Comparison of ENCODE assay signal across 8 mouse cellular contexts in the genomic region with DNA sequence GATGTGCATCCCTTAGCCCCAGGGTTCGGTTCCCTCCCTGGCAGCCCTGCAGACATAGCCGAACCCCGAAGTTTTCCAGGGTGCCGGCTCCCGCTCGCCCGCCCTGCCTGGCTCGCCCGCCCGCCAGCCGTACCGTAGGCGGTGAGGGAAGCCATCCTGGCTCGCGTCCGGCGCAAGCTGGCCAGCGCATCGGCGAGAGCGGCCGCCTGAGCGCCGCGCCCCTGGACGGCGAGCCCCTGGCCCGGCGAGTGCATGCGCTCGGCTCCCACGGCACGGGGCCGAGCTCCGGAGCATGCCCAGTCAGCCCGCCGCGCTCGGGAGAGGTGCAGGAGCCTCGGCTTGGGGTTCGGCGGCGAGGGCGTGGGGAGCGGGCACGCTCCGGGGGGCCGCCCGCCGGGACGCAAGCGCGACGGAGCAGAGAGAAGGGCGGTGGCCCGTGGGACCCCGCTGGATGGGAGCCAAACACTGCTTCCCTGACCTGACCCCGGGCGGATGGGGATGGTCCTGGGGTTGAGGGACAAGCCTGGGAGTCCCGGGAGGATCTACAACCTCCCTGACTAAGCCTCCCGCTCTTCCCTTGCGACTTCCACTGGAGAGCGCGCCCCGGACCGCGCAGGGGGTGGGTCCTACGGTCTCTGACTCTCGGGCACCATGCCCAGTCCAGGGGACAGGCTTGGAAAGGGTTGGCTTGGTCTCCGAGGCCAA. TPM values are rescaled to one million over a fixed set of nuclear protein-coding genes. Genes with fewer than 3 reads are reported as not detected.
DNase-seq lines count a peak whose midpoint lies in the region; ATAC-seq and TF ChIP-seq lines count a peak whose summit lies in the region.

A gene (minus strand): TSS at position 272 of the 705 bp plus-strand sequence.

- peak within 1 kb of the TSS; percentile 94 for H3K4me2 ChIP-seq in hindbrain, embryonic 13.5 days
- peak within 1 kb of the TSS; percentile 86 for H3K4me2 ChIP-seq in midbrain, embryonic 11.5 days
- peak within 1 kb of the TSS; percentile 97 for H3K4me2 ChIP-seq in stomach, embryonic 16.5 days (ENCODE audit: low read depth, low read length)

- no peaks in the 10 kb centered on the region for H3K9me3 ChIP-seq in hindbrain, embryonic 13.5 days
- H3K9me3 ChIP-seq in midbrain, embryonic 11.5 days (ENCODE audit: control insufficient read depth, low read length), result no peaks in the 10 kb centered on the region
- H3K9me3 ChIP-seq in stomach, embryonic 16.5 days (replicated peaks; ENCODE audit: control insufficient read depth, low read length), result no peaks in the 10 kb centered on the region

- H3K36me3 ChIP-seq in hindbrain, embryonic 13.5 days, result no peaks in the 10 kb centered on the region
- H3K36me3 ChIP-seq in midbrain, embryonic 11.5 days (ENCODE audit: control insufficient read depth, insufficient read depth, low read length), result no peaks in the 10 kb centered on the region
- H3K36me3 ChIP-seq in stomach, embryonic 16.5 days (ENCODE audit: control insufficient read depth, insufficient read depth, low read length), result no peaks in the 10 kb centered on the region

- no peaks in the 10 kb centered on the region; the same call in 1 of the 2 replicates for H3K4me1 ChIP-seq in brown adipose tissue, adult 24 weeks (ENCODE audit: control insufficient read depth, insufficient read depth, insufficient read length, low read length)
- H3K4me1 ChIP-seq in hindbrain, embryonic 13.5 days (replicated peaks), result peaks cover 15% of the 10 kb centered on the region
- 0 out of 2 replicates have a peak, but pooled peaks cover 3% of the 10 kb centered on the region for H3K4me1 ChIP-seq in midbrain, embryonic 11.5 days (ENCODE audit: control insufficient read depth, insufficient read depth, low read length)
- peaks cover 2% of the 10 kb centered on the region; the same call in 1 of the 2 replicates for H3K4me1 ChIP-seq in stomach, embryonic 16.5 days (ENCODE audit: control insufficient read depth, insufficient read depth, low read length)

- intact Hi-C loops in left cerebral cortex, adult 2 months (cut with DNase I), result no loop called here

- H3K27ac ChIP-seq in brown adipose tissue, adult 24 weeks (replicated peaks; ENCODE audit: low read depth, low read length), result no peak within 1 kb of the TSS
- no peak within 1 kb of the TSS for H3K27ac ChIP-seq in hindbrain, embryonic 13.5 days
- H3K27ac ChIP-seq in left cerebral cortex, adult 2 months, result peak within 1 kb of the TSS; percentile 56
- no peak within 1 kb of the TSS for H3K27ac ChIP-seq in midbrain, embryonic 11.5 days (ENCODE audit: low read depth, low read length)
- no peak within 1 kb of the TSS for H3K27ac ChIP-seq in stomach, embryonic 16.5 days (ENCODE audit: low read length)

- WGBS in hindbrain, embryonic 13.5 days, result under 1% methylated on average over 67 of the region's 70 CpGs
- under 1% methylated on average over 63 of the region's 70 CpGs for WGBS in midbrain, embryonic 11.5 days
- under 1% methylated on average over 70 of the region's 70 CpGs for WGBS in stomach, embryonic 16.5 days

- peaks cover 55% of the 10 kb centered on the region for H3K27me3 ChIP-seq in hindbrain, embryonic 13.5 days
- peaks cover 34% of the 10 kb centered on the region for H3K27me3 ChIP-seq in midbrain, embryonic 11.5 days (ENCODE audit: control insufficient read depth, insufficient read depth, low read length)
- H3K27me3 ChIP-seq in stomach, embryonic 16.5 days (ENCODE audit: control insufficient read depth, insufficient read depth, low read length), result peaks cover 17% of the 10 kb centered on the region

- peak within 1 kb of the TSS; percentile 75 for H3K9ac ChIP-seq in hindbrain, embryonic 13.5 days
- peak within 1 kb of the TSS; percentile 56 for H3K9ac ChIP-seq in midbrain, embryonic 11.5 days (ENCODE audit: low read length)
- peak within 1 kb of the TSS; percentile 63 for H3K9ac ChIP-seq in stomach, embryonic 16.5 days (ENCODE audit: low read length)

- peak within 1 kb of the TSS; percentile 52 for H3K4me3 ChIP-seq in brown adipose tissue, adult 24 weeks (ENCODE audit: insufficient read depth, low read depth, low read length)
- H3K4me3 ChIP-seq in hindbrain, embryonic 13.5 days, result peak within 1 kb of the TSS; percentile 60
- H3K4me3 ChIP-seq in left cerebral cortex, adult 2 months, result peak within 1 kb of the TSS; percentile 60
- H3K4me3 ChIP-seq in midbrain, embryonic 11.5 days (ENCODE audit: low read depth, low read length), result peak within 1 kb of the TSS; percentile 55
- H3K4me3 ChIP-seq in stomach, embryonic 16.5 days (replicated peaks; ENCODE audit: low read length), result peak within 1 kb of the TSS; percentile 55

- ATAC-seq in hindbrain, embryonic 13.5 days (ENCODE audit: low FRiP score), result peak; percentile 88
- peak; percentile 86 for ATAC-seq in midbrain, embryonic 11.5 days (ENCODE audit: low FRiP score)
- peak; percentile 76 for ATAC-seq in stomach, embryonic 16.5 days (ENCODE audit: insufficient read depth, low FRiP score)
- ATAC-seq in activated CD4-positive, CD25-positive, alpha-beta regulatory T cell, adult 4 months, result no peak

- no peak for TF ChIP-seq CTCF in left cerebral cortex, adult 2 months (IDR thresholded peaks at IDR 0.05)

- peak; percentile 56 for DNase-seq in Muller cell, postnatal 12 days (ENCODE audit: inconsistent ontology term)
- DNase-seq in frontal cortex, postnatal 14 days (ENCODE audit: low spot score in 2 of 2), result peak; percentile 10 to 27
- DNase-seq in left cerebral cortex, adult 2 months (ENCODE audit: extremely low spot score in 1 of 2, low spot score in 2 of 2), result peak; percentile 25 to 61
- DNase-seq in midbrain, embryonic 11.5 days (ENCODE audit: low spot score, missing footprints), result peak; percentile 90

RNA-seq across cellular contexts. Expression of the gene that starts here (rescaled TPM):
- polyA plus RNA-seq in brown adipose tissue, adult 24 weeks (2012; ENCODE audit: insufficient read depth, insufficient read length, missing spikeins), result not detected in 2 replicates
- 6.8 and 7.2 TPM in 2 replicates for polyA plus RNA-seq in hindbrain, embryonic 13.5 days (2015; fragmentation: Nextera tagmentation; extraction: Ambion mirVana)
- total RNA-seq in left cerebral cortex, adult 2 months (2021), result 10 to 100 TPM; 19.9 to 23.4 TPM
- 2.1 and 2.6 TPM in 2 replicates for polyA plus RNA-seq in midbrain, embryonic 11.5 days (2014; fragmentation: Nextera tagmentation; extraction: Ambion mirVana)
- polyA plus RNA-seq in stomach, embryonic 16.5 days (2015; fragmentation: Nextera tagmentation; extraction: Ambion mirVana), result 0.90 and 0.96 TPM in 2 replicates
- not detected for polyA plus RNA-seq in activated CD4-positive, CD25-positive, alpha-beta regulatory T cell, adult 4 months (2017; shearing (Covaris generic))

Comparison
In these comparisons a context has a peak if more than half of its experiments do, and no peak if none do; other contexts are left out.
1. Peak in ATAC-seq, H3K4me3 ChIP-seq, H3K9ac ChIP-seq and H3K4me2 ChIP-seq in stomach, embryonic 16.5 days; RNA of the gene not detected or under 1 TPM.
2. DNase-seq: peak in every context shown above with its lines; median percentile 90 in midbrain, embryonic 11.5 days; 56 in Muller cell, postnatal 12 days; 43 in left cerebral cortex, adult 2 months; 18 in frontal cortex, postnatal 14 days.